Mouse (Mus musculus): ENCODE results near the gene Olfr619.

Olfr619 gene

GRCm38 (mm10) chr7:103600275-103600674, at the start of gene Olfr619:
Olfr619 (plus strand) TSS chr7:103600575.
- DNase-seq: no peak

- DNase-seq: no peak
These were observed 44.6 kb upstream of the Olfr619 start, which contains the start of gene Olfr615 for GRCm38 (mm10) chr7:103555779-103556178. Olfr615 (plus strand) TSS chr7:103556079.

DNA sequence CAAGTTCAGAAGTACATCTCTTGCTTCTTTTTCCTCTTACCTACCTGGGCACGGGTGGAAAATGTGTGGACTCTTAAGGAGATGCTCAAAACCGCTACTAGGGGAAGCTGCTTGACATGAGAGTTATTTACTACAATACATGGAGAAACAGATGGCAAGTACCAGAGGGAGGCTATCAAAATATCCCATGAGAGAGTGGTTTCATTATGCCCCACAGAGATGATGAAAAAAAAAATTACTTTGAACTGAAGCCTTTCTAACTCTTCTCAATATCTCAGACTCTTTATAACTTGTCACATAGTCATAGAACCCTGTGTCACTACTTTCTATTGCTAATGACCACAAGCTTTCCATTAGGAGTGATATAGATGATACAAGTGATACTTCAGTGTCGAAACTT, 31.3 kb upstream of the Olfr619 start, which contains the start of gene Olfr616:
Olfr616 (minus strand) TSS at position 101 of the 400 bp plus-strand sequence.
- DNase-seq: no peak

DNA sequence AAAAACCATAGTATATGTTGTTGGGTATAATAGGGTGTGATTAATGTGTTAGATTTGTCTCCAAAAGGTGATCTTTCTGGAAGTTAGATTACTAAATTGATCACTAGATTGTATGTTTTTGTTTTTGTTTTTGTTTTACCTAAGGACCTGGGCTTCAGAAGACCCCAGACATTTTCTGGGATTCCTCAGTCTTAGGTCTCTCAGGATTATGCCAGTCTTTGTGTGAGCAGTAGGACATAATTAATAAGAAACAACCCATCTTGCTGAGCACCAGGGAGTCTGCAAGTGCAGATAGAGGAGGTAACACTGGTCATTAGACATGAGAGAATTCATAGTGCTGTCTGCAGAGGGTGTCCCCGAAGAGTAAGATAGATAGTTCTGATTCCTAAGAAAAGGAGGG, 27.6 kb upstream of the Olfr619 start, which contains the start of gene Olfr617:
Olfr617 (plus strand) TSS at position 301 of the 400 bp plus-strand sequence.
- DNase-seq: no peak

GRCm38 (mm10) chr7:103589803-103590202, 10.6 kb upstream of the Olfr619 start, which contains the start of gene Olfr618:
Olfr618 (plus strand) TSS chr7:103590103.
- no peak for DNase-seq

GRCm38 (mm10) chr7:103607425-103607824, 7.0 kb downstream of the Olfr619 start:
- DNase-seq: no peak

DNA sequence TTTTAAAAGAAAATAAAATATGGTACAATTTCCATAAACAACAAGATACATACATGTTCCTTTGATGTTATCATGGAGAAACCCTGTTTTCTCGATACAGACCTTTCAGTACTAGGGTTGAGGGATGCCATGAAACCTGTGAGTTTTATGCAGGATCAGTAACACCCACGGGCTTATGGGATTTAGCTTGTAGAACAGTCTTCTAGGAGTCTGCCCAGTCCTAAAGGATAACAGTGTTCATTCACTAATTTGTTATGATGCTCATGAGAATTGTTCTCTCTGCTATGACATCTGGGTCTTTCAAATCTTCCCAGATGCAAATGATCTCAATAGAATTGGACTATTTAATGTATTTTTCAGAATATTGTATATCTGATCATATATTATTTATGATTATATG, 12.1 kb downstream of the Olfr619 start, which contains the start of gene Olfr620:
Olfr620 (minus strand) TSS at position 101 of the 400 bp plus-strand sequence.
- DNase-seq: no peak

GRCm38 (mm10) chr7:103636795-103637194, 36.4 kb downstream of the Olfr619 start:
- no peak for DNase-seq

- no peak for DNase-seq
These were observed 42.2 kb downstream of the Olfr619 start, which contains the start of gene Olfr622 for GRCm38 (mm10) chr7:103642602-103643001. Olfr622 (minus strand) TSS chr7:103642702.

DNA sequence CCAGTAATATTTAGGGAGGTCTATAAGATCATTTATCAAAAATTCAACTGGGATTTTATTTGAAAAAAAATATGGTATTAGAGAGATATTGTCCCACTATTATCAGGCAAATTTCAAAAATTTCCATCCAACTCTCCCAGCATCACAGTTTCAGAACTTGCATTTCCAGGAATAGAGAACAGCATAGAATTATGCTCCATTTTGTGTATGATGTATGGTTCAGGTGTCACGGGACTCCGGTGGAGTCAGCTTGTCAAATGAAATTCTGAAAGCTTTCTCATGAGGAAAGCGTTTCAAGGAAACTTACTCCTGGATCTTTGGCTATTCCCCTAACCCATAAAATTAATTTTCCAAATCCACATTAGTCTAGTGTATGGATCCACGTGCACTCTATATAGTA, 43.7 kb downstream of the Olfr619 start:
- DNase-seq: no peak
